Mouse (Mus musculus): Measurements from ENCODE around the gene Fam92b.

Gene Fam92b

GRCm38 (mm10) chr8:120204736-120205360 lies 27.6 kb upstream of the Fam92b start:
- no peaks in the 10 kb centered on the region for H3K36me3 ChIP-seq (ENCODE audit: control insufficient read depth, insufficient read depth, low read length, poor library complexity, severe bottlenecking)
- DNase-seq (ENCODE audit: low read depth, low spot score) = no peak
- H3K27me3 ChIP-seq (ENCODE audit: control insufficient read depth, insufficient read depth, low read length, poor library complexity, severe bottlenecking) = no peaks in the 10 kb centered on the region

GRCm38 (mm10) chr8:120202546-120202945 lies 25.3 kb upstream of the Fam92b start:
- Histone ChIP-seq H3K36me3 (ENCODE audit: control insufficient read depth, insufficient read depth, low read length, poor library complexity, severe bottlenecking) (no peaks in the 10 kb centered on the region), H3K27me3 (ENCODE audit: control insufficient read depth, insufficient read depth, low read length, poor library complexity, severe bottlenecking) (no peaks in the 10 kb centered on the region)
- DNase-seq (ENCODE audit: low read depth, low spot score) = no peak

GRCm38 (mm10) chr8:120201351-120201750 lies 24.1 kb upstream of the Fam92b start:
- Histone ChIP-seq H3K27me3 (ENCODE audit: control insufficient read depth, insufficient read depth, low read length, poor library complexity, severe bottlenecking) (no peaks in the 10 kb centered on the region), H3K36me3 (ENCODE audit: control insufficient read depth, insufficient read depth, low read length, poor library complexity, severe bottlenecking) (no peaks in the 10 kb centered on the region)
- no peak for DNase-seq (ENCODE audit: low read depth, low spot score)

- no peaks in the 10 kb centered on the region for H3K27me3 ChIP-seq (ENCODE audit: control insufficient read depth, insufficient read depth, low read length, poor library complexity, severe bottlenecking)
- H3K36me3 ChIP-seq (ENCODE audit: control insufficient read depth, insufficient read depth, low read length, poor library complexity, severe bottlenecking) = no peaks in the 10 kb centered on the region
- DNase-seq (ENCODE audit: low read depth, low spot score) = no peak
Measured at GRCm38 (mm10) chr8:120192118-120192517, 14.9 kb upstream of the Fam92b start.

GRCm38 (mm10) chr8:120191633-120192032 lies 14.4 kb upstream of the Fam92b start:
- Histone ChIP-seq H3K27me3 (ENCODE audit: control insufficient read depth, insufficient read depth, low read length, poor library complexity, severe bottlenecking) (no peaks in the 10 kb centered on the region), H3K36me3 (ENCODE audit: control insufficient read depth, insufficient read depth, low read length, poor library complexity, severe bottlenecking) (no peaks in the 10 kb centered on the region)
- no peak for DNase-seq (ENCODE audit: low read depth, low spot score)

GRCm38 (mm10) chr8:120190810-120191413 lies 13.6 kb upstream of the Fam92b start:
- no peaks in the 10 kb centered on the region for H3K27me3 ChIP-seq (ENCODE audit: control insufficient read depth, insufficient read depth, low read length, poor library complexity, severe bottlenecking)
- H3K36me3 ChIP-seq (ENCODE audit: control insufficient read depth, insufficient read depth, low read length, poor library complexity, severe bottlenecking) = no peaks in the 10 kb centered on the region
- DNase-seq (ENCODE audit: low read depth, low spot score) = no peak

GRCm38 (mm10) chr8:120190107-120190809 lies 13.0 kb upstream of the Fam92b start:
- no peak for DNase-seq (ENCODE audit: low read depth, low spot score)
- H3K27me3 ChIP-seq (ENCODE audit: control insufficient read depth, insufficient read depth, low read length, poor library complexity, severe bottlenecking) = no peaks in the 10 kb centered on the region
- H3K36me3 ChIP-seq (ENCODE audit: control insufficient read depth, insufficient read depth, low read length, poor library complexity, severe bottlenecking) = no peaks in the 10 kb centered on the region

- Histone ChIP-seq H3K27me3 (ENCODE audit: control insufficient read depth, insufficient read depth, low read length, poor library complexity, severe bottlenecking) (no peaks in the 10 kb centered on the region), H3K36me3 (ENCODE audit: control insufficient read depth, insufficient read depth, low read length, poor library complexity, severe bottlenecking) (no peaks in the 10 kb centered on the region)
- no peak for DNase-seq (ENCODE audit: low read depth, low spot score)
Measured at GRCm38 (mm10) chr8:120189440-120189839, 12.2 kb upstream of the Fam92b start.

GRCm38 (mm10) chr8:120188510-120188909 lies 11.2 kb upstream of the Fam92b start:
- no peak for DNase-seq (ENCODE audit: low read depth, low spot score)
- H3K27me3 ChIP-seq (ENCODE audit: control insufficient read depth, insufficient read depth, low read length, poor library complexity, severe bottlenecking) = no peaks in the 10 kb centered on the region

GRCm38 (mm10) chr8:120186454-120186853 lies 9.2 kb upstream of the Fam92b start:
- no peaks in the 10 kb centered on the region for H3K27me3 ChIP-seq (ENCODE audit: control insufficient read depth, insufficient read depth, low read length, poor library complexity, severe bottlenecking)
- no peak for DNase-seq (ENCODE audit: low read depth, low spot score)
- no peaks in the 10 kb centered on the region for H3K36me3 ChIP-seq (ENCODE audit: control insufficient read depth, insufficient read depth, low read length, poor library complexity, severe bottlenecking)

More at GRCm38 (mm10) chr8:120188510-120188909, 11.2 kb upstream of the Fam92b start:
- H3K36me3 ChIP-seq (ENCODE audit: control insufficient read depth, insufficient read depth, low read length, poor library complexity, severe bottlenecking) = no peaks in the 10 kb centered on the region

- Histone ChIP-seq H3K27me3 (ENCODE audit: control insufficient read depth, insufficient read depth, low read length, poor library complexity, severe bottlenecking) (no peaks in the 10 kb centered on the region), H3K36me3 (ENCODE audit: control insufficient read depth, insufficient read depth, low read length, poor library complexity, severe bottlenecking) (no peaks in the 10 kb centered on the region)
- DNase-seq (ENCODE audit: low read depth, low spot score) = no peak
Measured at GRCm38 (mm10) chr8:120184850-120185792, 7.9 kb upstream of the Fam92b start.

- no peaks in the 10 kb centered on the region for H3K27me3 ChIP-seq (ENCODE audit: control insufficient read depth, insufficient read depth, low read length, poor library complexity, severe bottlenecking)
- no peak for DNase-seq (ENCODE audit: low read depth, low spot score)
- no peaks in the 10 kb centered on the region for H3K36me3 ChIP-seq (ENCODE audit: control insufficient read depth, insufficient read depth, low read length, poor library complexity, severe bottlenecking)
Measured at GRCm38 (mm10) chr8:120184366-120184765, 7.1 kb upstream of the Fam92b start.

GRCm38 (mm10) chr8:120181861-120182414 lies 4.7 kb upstream of the Fam92b start:
- H3K36me3 ChIP-seq (ENCODE audit: control insufficient read depth, insufficient read depth, low read length, poor library complexity, severe bottlenecking) = no peaks in the 10 kb centered on the region
- no peak for DNase-seq (ENCODE audit: low read depth, low spot score)
- H3K27me3 ChIP-seq (ENCODE audit: control insufficient read depth, insufficient read depth, low read length, poor library complexity, severe bottlenecking) = no peaks in the 10 kb centered on the region

- Histone ChIP-seq H3K36me3 (ENCODE audit: control insufficient read depth, insufficient read depth, low read length, poor library complexity, severe bottlenecking) (no peaks in the 10 kb centered on the region), H3K27me3 (ENCODE audit: control insufficient read depth, insufficient read depth, low read length, poor library complexity, severe bottlenecking) (no peaks in the 10 kb centered on the region)
- no peak for DNase-seq (ENCODE audit: low read depth, low spot score)
Measured at GRCm38 (mm10) chr8:120181274-120181673, 4.0 kb upstream of the Fam92b start.

Data from splenic B cell, adult 2 months (primary cell).